Mouse (Mus musculus) G1E (cell line): ENCODE measurements at regions not wholly inside any gene's neighbourhood (a gene's known extent, or its start where the extent isn't known, plus 50 kb on each side); places are given as distances from the start of the nearest gene placed in this dataset.

Experiments
- ATAC-seq: 2 replicates; pipeline ENCODE4 v1.8.0; 2016; ENCODE audit warnings: mild to moderate bottlenecking; ENCODE audit not compliant: insufficient number of reproducible peaks, poor library complexity, low FRiP score, severe bottlenecking; ENCODE audit errors: extremely low read depth
- DNase-seq: peaks from one replicate; pipeline ENCODE4 v3.0.0; 2012; ENCODE audit warnings: low spot score
- H3K27me3 ChIP-seq: 2 replicates; pipeline ENCODE4 v1.6.1; 2012; ENCODE audit warnings: mild to moderate bottlenecking, low read length, inconsistent platforms; ENCODE audit not compliant: insufficient read depth
- H3K36me3 ChIP-seq: replicated peaks from 2 replicates; pipeline ENCODE3; 2012; ENCODE audit warnings: mild to moderate bottlenecking, inconsistent platforms
- H3K4me1 ChIP-seq: 2 replicates; pipeline ENCODE4 v1.6.1; 2012; ENCODE audit warnings: low read depth, low read length, inconsistent platforms, mixed read lengths; ENCODE audit not compliant: insufficient read depth
- H3K4me3 ChIP-seq: 2 replicates; pipeline ENCODE4 v1.5.1; 2012; ENCODE audit warnings: low read depth, mild to moderate bottlenecking, inconsistent platforms, low read length, moderate library complexity, mixed read lengths
- H3K9me3 ChIP-seq: replicated peaks from 2 replicates; pipeline ENCODE4 v1.6.1; 2012; ENCODE audit warnings: inconsistent platforms
- CTCF ChIP-seq: IDR thresholded peaks from 2 replicates; pipeline ENCODE4 v1.5.1; 2012; ENCODE audit warnings: low read depth, low read length, inconsistent platforms, mixed read lengths
- GATA1 ChIP-seq: IDR thresholded peaks from 2 replicates; pipeline ENCODE4 v1.6.1; 2012; ENCODE audit warnings: borderline replicate concordance, low read length, inconsistent platforms, mixed read lengths
- GATA2 ChIP-seq: IDR thresholded peaks from 2 replicates; pipeline ENCODE4 v1.6.1; 2012; ENCODE audit warnings: low read depth, low read length, inconsistent platforms, borderline replicate concordance
- POLR2AphosphoS5 ChIP-seq: IDR thresholded peaks from 2 replicates; pipeline ENCODE4 v1.6.1; 2012; ENCODE audit warnings: low read depth, low read length, inconsistent platforms; ENCODE audit not compliant: insufficient replicate concordance
- TAL1 ChIP-seq: conservative IDR thresholded peaks from 2 replicates; pipeline ENCODE4 v1.6.1; 2012; ENCODE audit warnings: low read depth, low read length, inconsistent platforms, mixed read lengths

- ATAC-seq: no peak
- Histone ChIP-seq H3K4me1 (peaks cover 9% of the 10 kb centered on the region), H3K36me3 (no peaks in the 10 kb centered on the region), H3K4me3 (no peak overlapping the region), H3K9me3 (peaks cover 4% of the 10 kb centered on the region; the same call in 1 of the 2 replicates), H3K27me3 (peaks cover 5% of the 10 kb centered on the region)
- no peak for DNase-seq
- no peak for TF ChIP-seq POLR2AphosphoS5
- TF ChIP-seq TAL1: no peak
- no peak for TF ChIP-seq CTCF
- TF ChIP-seq GATA2: no peak
- no peak for TF ChIP-seq GATA1
Measured at GRCm38 (mm10) chr13:97847561-97847960, 87.1 kb upstream of the Gm10260 start.

- Histone ChIP-seq H3K36me3 (no peaks in the 10 kb centered on the region), H3K4me3 (no peak overlapping the region), H3K27me3 (peaks cover 5% of the 10 kb centered on the region), H3K9me3 (peaks cover 4% of the 10 kb centered on the region; the same call in 1 of the 2 replicates), H3K4me1 (peaks cover 11% of the 10 kb centered on the region)
- TF ChIP-seq GATA1: no peak
- DNase-seq: no peak
- no peak for ATAC-seq
Measured at GRCm38 (mm10) chr13:97845148-97845547, 84.7 kb upstream of the Gm10260 start.

GRCm38 (mm10) chr13:97842801-97843200 is 82.4 kb upstream of the Gm10260 start:
- Histone ChIP-seq H3K36me3 (no peaks in the 10 kb centered on the region), H3K4me3 (no peak overlapping the region), H3K9me3 (peaks cover 4% of the 10 kb centered on the region; the same call in 1 of the 2 replicates), H3K4me1 (peaks cover 11% of the 10 kb centered on the region), H3K27me3 (peaks cover 18% of the 10 kb centered on the region)
- DNase-seq: no peak
- TF ChIP-seq CTCF (no peak), POLR2AphosphoS5 (no peak)
- ATAC-seq: no peak

- TF ChIP-seq TAL1 (no peak), POLR2AphosphoS5 (no peak), GATA2 (no peak)
- no peak overlapping the region for H3K4me3 ChIP-seq
- peaks cover 26% of the 10 kb centered on the region for H3K27me3 ChIP-seq
- DNase-seq (no peak), ATAC-seq (no peak)
- peaks cover 4% of the 10 kb centered on the region; the same call in 1 of the 2 replicates for H3K9me3 ChIP-seq
- H3K4me1 ChIP-seq: peaks cover 11% of the 10 kb centered on the region
- no peaks in the 10 kb centered on the region for H3K36me3 ChIP-seq
Measured at GRCm38 (mm10) chr13:97841503-97841902, 81.1 kb upstream of the Gm10260 start.

- ATAC-seq (no peak), DNase-seq (no peak)
- TF ChIP-seq TAL1: no peak
- no peak for TF ChIP-seq GATA2
- Histone ChIP-seq H3K9me3 (peaks cover 4% of the 10 kb centered on the region; the same call in 1 of the 2 replicates), H3K4me1 (peaks cover 6% of the 10 kb centered on the region), H3K4me3 (no peak overlapping the region), H3K36me3 (no peaks in the 10 kb centered on the region), H3K27me3 (peaks cover 34% of the 10 kb centered on the region)
Measured at GRCm38 (mm10) chr13:97839617-97840308, 79.3 kb upstream of the Gm10260 start.

- DNase-seq (no peak), ATAC-seq (no peak)
- H3K9me3 ChIP-seq: no peaks in the 10 kb centered on the region
- H3K4me3 ChIP-seq: no peak overlapping the region
- H3K36me3 ChIP-seq: no peaks in the 10 kb centered on the region
- peaks cover 46% of the 10 kb centered on the region for H3K27me3 ChIP-seq
- H3K4me1 ChIP-seq: peaks cover 2% of the 10 kb centered on the region; the same call in 1 of the 2 replicates
- TF ChIP-seq CTCF (no peak), TAL1 (no peak), GATA2 (no peak), GATA1 (no peak), POLR2AphosphoS5 (no peak)
Measured at GRCm38 (mm10) chr13:97837443-97838000, 77.1 kb upstream of the Gm10260 start.

- Histone ChIP-seq H3K27me3 (peaks cover 53% of the 10 kb centered on the region), H3K4me1 (no peaks in the 10 kb centered on the region), H3K36me3 (no peaks in the 10 kb centered on the region), H3K9me3 (no peaks in the 10 kb centered on the region), H3K4me3 (no peak overlapping the region)
- no peak for DNase-seq
- TF ChIP-seq GATA2 (no peak), TAL1 (no peak)
- ATAC-seq: no peak
Measured at GRCm38 (mm10) chr13:97832448-97832847, 72.0 kb upstream of the Gm10260 start.
